Mouse (Mus musculus): ENCODE measurements around the gene Tgfb2.

- no peak for TF ChIP-seq MAX (IDR thresholded peaks at IDR 0.05; ENCODE audit: low read depth)
- TF ChIP-seq USF1 (IDR thresholded peaks at IDR 0.05; ENCODE audit: low read depth), result no peak
- no peak for TF ChIP-seq E2F4 (IDR thresholded peaks at IDR 0.05; ENCODE audit: insufficient read depth)
- no peak for TF ChIP-seq TCF12 (IDR thresholded peaks at IDR 0.05; ENCODE audit: insufficient read depth, poor library complexity, severe bottlenecking)
- TF ChIP-seq POLR2AphosphoS2 (IDR thresholded peaks at IDR 0.05; ENCODE audit: insufficient read length, low read depth), result no peak
- no peak for TF ChIP-seq CEBPB (IDR thresholded peaks at IDR 0.05; ENCODE audit: insufficient read depth, poor library complexity, severe bottlenecking)
- TF ChIP-seq MYOD1 (IDR thresholded peaks at IDR 0.05; ENCODE audit: control insufficient read depth in 1 of 3, insufficient read length in 2 of 3, low read depth in 2 of 3), result no peak
- no peak for TF ChIP-seq SRF (IDR thresholded peaks at IDR 0.05; ENCODE audit: control insufficient read depth, insufficient read length, low read depth)
- no peak for TF ChIP-seq POLR2A (IDR thresholded peaks at IDR 0.05; ENCODE audit: insufficient read length, low read depth)
- TF ChIP-seq REST (IDR thresholded peaks at IDR 0.05; ENCODE audit: insufficient read depth, insufficient read length), result no peak
- no peak for TF ChIP-seq MYOG (IDR thresholded peaks at IDR 0.05; ENCODE audit: control insufficient read depth in 1 of 3, insufficient read depth in 1 of 3, insufficient read length in 2 of 3, low read depth in 2 of 3)
- TF ChIP-seq TCF3 (IDR thresholded peaks at IDR 0.05; ENCODE audit: insufficient read length, low read depth), result no peak
Measured at GRCm38 (mm10) chr1:186677614-186678013, 28.2 kb downstream of the Tgfb2 start.
